Mouse (Mus musculus): ENCODE results near the gene Camsap3. TPM values are rescaled to one million over a fixed set of nuclear protein-coding genes. Genes with fewer than 3 reads are reported as not detected.

Gene Camsap3
- total and polyA plus RNA-seq, 3 experiments = 0.62 to 5.1 TPM; not detected in 1

DNA sequence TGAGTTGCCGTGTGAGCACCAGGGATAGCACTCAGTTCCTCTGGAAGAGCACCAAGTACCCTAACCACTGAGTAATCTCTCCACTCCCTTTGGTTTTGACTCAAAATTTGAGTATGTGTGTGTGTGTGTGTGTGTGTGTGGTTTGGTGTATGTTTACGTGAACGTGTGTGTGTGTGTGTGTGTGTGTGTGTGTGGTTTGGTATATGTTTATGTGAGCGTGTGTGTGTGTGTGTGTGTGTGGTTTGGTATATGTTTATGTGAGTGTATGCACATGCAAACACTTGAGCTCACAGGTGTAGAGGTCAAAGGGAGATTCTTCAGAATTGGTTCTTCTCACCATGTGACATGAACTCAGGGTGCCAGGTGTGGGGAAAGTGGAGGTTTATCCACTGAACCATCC, 31.0 kb upstream of the Camsap3 start:
- H3K9me3 ChIP-seq (replicated peaks; ENCODE audit: insufficient read depth, low read length) = no peaks in the 10 kb centered on the region
- TF ChIP-seq GATA1 (IDR thresholded peaks at IDR 0.05; ENCODE audit: low read depth, low read length) (no peak), POLR2A (IDR thresholded peaks at IDR 0.05; ENCODE audit: control insufficient read depth in 1 of 2, insufficient read depth in 1 of 2, low read depth in 1 of 2, low read length in 2 of 2, poor library complexity in 1 of 2) (no peak), POLR2AphosphoS2 (IDR thresholded peaks at IDR 0.05; ENCODE audit: low read length) (no peak), HCFC1 (IDR thresholded peaks at IDR 0.05; ENCODE audit: low read depth, low read length) (no peak)
- no peaks in the 10 kb centered on the region for H3K36me3 ChIP-seq (ENCODE audit: control insufficient read depth in 1 of 2, insufficient read depth in 2 of 2, low read length in 2 of 2)
- no peak overlapping the region for H3K27ac ChIP-seq (ENCODE audit: control insufficient read depth, low read depth, low read length)
- H3K27me3 ChIP-seq (ENCODE audit: control insufficient read depth in 1 of 2, insufficient read depth in 2 of 2, low read length in 2 of 2) = no peaks in the 10 kb centered on the region
- H3K9ac ChIP-seq (ENCODE audit: control insufficient read depth, low read depth, low read length, poor library complexity, severe bottlenecking) = no peak overlapping the region
- DNase-seq (ENCODE audit: low read depth, low spot score) = peak; percentile 25
- H3K79me2 ChIP-seq (ENCODE audit: control insufficient read depth, insufficient read depth, low read length, poor library complexity) = no peaks in the 10 kb centered on the region
- no peaks in the 10 kb centered on the region for H3K4me1 ChIP-seq (ENCODE audit: control insufficient read depth in 1 of 2, insufficient read depth in 2 of 2, low read length in 2 of 2)
- H3K4me3 ChIP-seq (ENCODE audit: control insufficient read depth in 1 of 2, insufficient read depth in 1 of 2, low read depth in 2 of 2, low read length in 2 of 2) = no peak overlapping the region

DNA sequence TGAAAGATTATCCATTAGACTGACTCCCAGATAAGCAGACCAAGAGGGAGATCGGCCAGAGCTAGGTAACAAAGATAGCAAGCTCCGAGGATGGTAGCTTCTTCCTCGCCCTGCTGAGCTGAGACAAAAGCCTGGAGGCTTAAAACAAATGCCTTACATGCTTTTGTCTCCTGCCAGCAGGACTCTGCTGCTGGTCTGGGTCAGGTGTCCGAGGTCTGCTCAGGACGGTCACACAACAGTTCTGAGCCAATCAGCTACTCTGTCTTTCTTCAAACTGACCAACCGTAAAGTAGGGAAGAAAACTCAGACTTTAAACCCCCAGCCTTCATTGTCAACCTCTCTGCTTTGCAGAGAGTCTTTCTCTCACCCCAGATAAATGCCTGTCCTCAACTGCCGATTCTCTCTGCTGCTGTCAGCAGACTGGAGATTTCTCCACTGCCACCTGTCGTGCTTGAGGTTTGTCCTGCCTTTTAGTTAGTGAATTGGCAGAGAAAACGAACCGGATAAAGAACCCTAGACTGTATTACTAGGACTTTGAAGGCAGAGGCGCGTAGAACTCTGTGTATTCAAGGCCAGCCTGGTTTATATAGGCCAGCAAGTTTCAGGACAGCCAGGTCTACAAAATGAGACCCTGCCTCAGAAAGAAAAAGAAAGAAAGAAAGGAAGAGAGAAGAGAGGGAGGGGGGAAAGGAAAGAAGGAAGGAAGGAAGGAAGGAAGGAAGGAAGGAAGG, 19.3 kb upstream of the Camsap3 start, which contains the start of gene C330021F23Rik:
Gene C330021F23Rik (plus strand): TSS at position 350 of the 731 bp plus-strand sequence.
- Histone ChIP-seq H3K79me2 (ENCODE audit: control insufficient read depth, insufficient read depth, low read length, poor library complexity) (no peaks in the 10 kb centered on the region), H3K9me3 (replicated peaks; ENCODE audit: insufficient read depth, low read length) (no peaks in the 10 kb centered on the region), H3K4me1 (ENCODE audit: control insufficient read depth in 1 of 2, insufficient read depth in 2 of 2, low read length in 2 of 2) (no peaks in the 10 kb centered on the region), H3K4me3 (ENCODE audit: control insufficient read depth in 1 of 2, insufficient read depth in 1 of 2, low read depth in 2 of 2, low read length in 2 of 2) (no peak within 1 kb of the TSS), H3K9ac (ENCODE audit: control insufficient read depth, low read depth, low read length, poor library complexity, severe bottlenecking) (no peak within 1 kb of the TSS), H3K27ac (ENCODE audit: control insufficient read depth, low read depth, low read length) (no peak within 1 kb of the TSS), H3K27me3 (ENCODE audit: control insufficient read depth in 1 of 2, insufficient read depth in 2 of 2, low read length in 2 of 2) (no peaks in the 10 kb centered on the region), H3K36me3 (ENCODE audit: control insufficient read depth in 1 of 2, insufficient read depth in 2 of 2, low read length in 2 of 2) (no peaks in the 10 kb centered on the region)
- TF ChIP-seq E2F4 (IDR thresholded peaks at IDR 0.05; ENCODE audit: borderline replicate concordance, low read depth, low read length) (no peak), NELFE (IDR thresholded peaks at IDR 0.05; ENCODE audit: low read depth, low read length) (no peak), TCF12 (IDR thresholded peaks at IDR 0.05; ENCODE audit: low read depth, low read length) (no peak), CHD1 (IDR thresholded peaks at IDR 0.05; ENCODE audit: low read depth, low read length) (no peak), TAL1 (IDR thresholded peaks at IDR 0.05; ENCODE audit: low read length) (no peak), NRF1 (IDR thresholded peaks at IDR 0.05; ENCODE audit: insufficient read depth, low read depth, low read length, poor library complexity, severe bottlenecking) (no peak), MYB (IDR thresholded peaks at IDR 0.05; ENCODE audit: low read depth, low read length) (no peak)
- no peak for DNase-seq (ENCODE audit: low read depth, low spot score)

DNA sequence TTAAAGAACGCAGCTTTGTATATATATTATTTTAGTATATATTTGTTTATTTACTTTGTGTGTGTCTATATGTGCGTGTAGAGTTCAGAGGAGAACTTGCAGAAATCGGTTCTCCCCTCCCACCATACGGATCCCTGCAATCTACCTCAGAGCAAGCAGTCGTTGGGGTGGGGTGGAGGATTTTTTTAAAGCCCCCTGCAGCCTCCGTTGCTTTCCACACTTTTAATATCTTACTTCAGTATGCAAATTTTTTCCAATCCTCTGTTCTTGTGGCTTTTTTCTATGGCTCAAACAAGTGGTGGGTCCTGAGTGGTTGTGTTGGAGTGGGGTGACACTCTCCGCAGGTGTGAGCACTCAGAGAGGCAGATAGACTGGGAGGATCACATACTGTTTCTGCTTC, 18.7 kb upstream of the Camsap3 start:
- Histone ChIP-seq H3K27me3 (ENCODE audit: control insufficient read depth in 1 of 2, insufficient read depth in 2 of 2, low read length in 2 of 2) (no peaks in the 10 kb centered on the region), H3K36me3 (ENCODE audit: control insufficient read depth in 1 of 2, insufficient read depth in 2 of 2, low read length in 2 of 2) (no peaks in the 10 kb centered on the region), H3K79me2 (ENCODE audit: control insufficient read depth, insufficient read depth, low read length, poor library complexity) (no peaks in the 10 kb centered on the region), H3K9ac (ENCODE audit: control insufficient read depth, low read depth, low read length, poor library complexity, severe bottlenecking) (no peak overlapping the region), H3K4me3 (ENCODE audit: control insufficient read depth in 1 of 2, insufficient read depth in 1 of 2, low read depth in 2 of 2, low read length in 2 of 2) (no peak overlapping the region), H3K27ac (ENCODE audit: control insufficient read depth, low read depth, low read length) (no peak overlapping the region), H3K9me3 (replicated peaks; ENCODE audit: insufficient read depth, low read length) (no peaks in the 10 kb centered on the region), H3K4me1 (ENCODE audit: control insufficient read depth in 1 of 2, insufficient read depth in 2 of 2, low read length in 2 of 2) (no peaks in the 10 kb centered on the region)
- TF ChIP-seq MEF2A (IDR thresholded peaks at IDR 0.05; ENCODE audit: extremely low read depth, insufficient replicate concordance, low read depth, low read length, poor library complexity, severe bottlenecking) = no peak
- no peak for TF ChIP-seq POLR2AphosphoS2 (IDR thresholded peaks at IDR 0.05; ENCODE audit: low read length)
- TF ChIP-seq NRF1 (IDR thresholded peaks at IDR 0.05; ENCODE audit: insufficient read depth, low read depth, low read length, poor library complexity, severe bottlenecking) = no peak
- TF ChIP-seq BHLHE40 (IDR thresholded peaks at IDR 0.05; ENCODE audit: borderline replicate concordance, low read depth, low read length) = no peak
- TF ChIP-seq NELFE (IDR thresholded peaks at IDR 0.05; ENCODE audit: low read depth, low read length) = no peak
- no peak for TF ChIP-seq EP300 (IDR thresholded peaks at IDR 0.05; ENCODE audit: low read depth in 1 of 2, low read length in 2 of 2)
- TF ChIP-seq USF2 (IDR thresholded peaks at IDR 0.05; ENCODE audit: borderline replicate concordance in 1 of 2, insufficient read depth in 1 of 2, low read depth in 1 of 2, low read length in 2 of 2) = no peak
- no peak for TF ChIP-seq GATA1 (IDR thresholded peaks at IDR 0.05; ENCODE audit: low read depth, low read length)
- TF ChIP-seq MYB (IDR thresholded peaks at IDR 0.05; ENCODE audit: low read depth, low read length) = no peak
- no peak for TF ChIP-seq TCF12 (IDR thresholded peaks at IDR 0.05; ENCODE audit: low read depth, low read length)
- no peak for TF ChIP-seq SMC3 (IDR thresholded peaks at IDR 0.05; ENCODE audit: low read depth, low read length)
- TF ChIP-seq TBP (IDR thresholded peaks at IDR 0.05; ENCODE audit: low read depth, low read length) = no peak
- TF ChIP-seq RCOR1 (IDR thresholded peaks at IDR 0.05; ENCODE audit: low read depth, low read length) = no peak
- TF ChIP-seq RAD21 (IDR thresholded peaks at IDR 0.05; ENCODE audit: low read depth, low read length) = no peak
- no peak for TF ChIP-seq USF1 (IDR thresholded peaks at IDR 0.05; ENCODE audit: low read depth, low read length)
- no peak for DNase-seq (ENCODE audit: low read depth, low spot score)
